Mouse (Mus musculus) urinary bladder, postnatal 14 days (tissue): Measurements from ENCODE around the gene Nfix.
"Not testable (repeated sequence)": the region's sequence is repeated elsewhere in the genome, so short reads cannot be mapped to it uniquely, and the experiment has no call there.

ENCODE experiments used
- DNase-seq: peaks from one replicate; pipeline ENCODE4 v3.0.0; 2021; ENCODE audit warnings: low spot score

Nfix gene

DNA sequence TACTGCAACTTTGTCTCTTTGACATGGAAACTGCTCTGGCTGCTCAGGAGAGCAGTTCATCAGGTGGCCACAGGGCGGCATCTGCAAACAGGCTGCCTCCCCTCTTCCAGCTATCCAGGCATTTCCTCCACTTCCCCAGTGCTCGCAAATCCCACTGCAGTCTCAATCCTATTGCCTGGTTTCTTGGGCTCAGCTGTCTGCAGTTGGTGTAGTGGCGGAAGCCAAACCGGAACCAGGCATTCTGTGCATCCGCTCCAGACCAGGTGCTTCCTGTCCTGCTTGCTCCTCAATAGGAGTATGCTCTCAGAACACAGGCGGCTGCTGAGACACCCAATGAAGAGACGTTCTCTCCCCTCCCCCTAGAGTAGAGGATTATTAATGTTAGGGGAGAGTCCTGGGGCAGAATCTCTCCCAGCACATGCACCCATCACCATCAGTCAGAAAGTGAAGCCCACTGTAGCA is 100.3 kb downstream of the Nfix start:
- DNase-seq = peak; percentile 53

DNA sequence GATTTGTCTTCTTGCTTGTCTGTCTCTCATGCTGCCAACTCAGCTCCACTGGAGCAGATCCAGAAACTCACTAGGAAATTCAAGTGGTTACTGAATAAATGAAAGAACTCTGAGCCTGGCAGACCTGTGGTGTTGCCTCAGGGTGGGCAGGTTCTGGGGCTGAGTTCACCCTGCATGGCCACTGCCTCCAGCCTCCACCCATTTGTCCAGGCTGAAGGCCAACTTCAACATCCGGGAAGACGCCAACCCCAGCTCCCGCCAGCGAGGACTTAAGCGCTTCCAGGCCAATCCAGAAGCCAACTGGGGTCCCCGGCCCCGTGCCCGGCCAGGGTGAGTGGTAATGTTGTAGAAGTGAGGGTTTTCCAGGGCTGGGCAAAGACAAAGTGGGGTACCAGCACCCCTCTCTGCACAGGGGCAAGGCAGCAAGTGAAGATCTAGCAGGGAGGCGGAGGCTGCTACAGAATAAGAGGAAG is 101.2 kb downstream of the Nfix start:
- DNase-seq = peak; percentile 68

DNA sequence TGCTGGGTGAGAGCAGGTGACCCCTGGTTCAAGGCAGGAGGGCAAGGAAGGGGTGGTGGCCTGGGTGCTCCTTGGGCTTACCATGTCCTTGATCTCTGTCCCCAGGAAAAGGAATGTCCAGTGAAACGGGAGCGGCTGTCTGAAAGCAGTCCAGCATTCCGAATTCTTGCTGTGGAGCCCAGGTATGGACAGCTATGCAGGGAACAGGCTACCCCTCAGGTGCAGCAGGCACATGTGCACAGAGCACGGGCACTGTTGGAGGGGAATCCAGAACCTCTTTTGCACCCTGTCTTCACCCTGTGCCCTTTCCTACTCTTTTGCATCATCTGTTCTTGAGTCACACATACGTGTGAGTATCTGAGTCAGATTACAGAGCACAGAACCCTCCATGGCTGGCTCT is 101.9 kb downstream of the Nfix start:
- DNase-seq = no peak

DNA sequence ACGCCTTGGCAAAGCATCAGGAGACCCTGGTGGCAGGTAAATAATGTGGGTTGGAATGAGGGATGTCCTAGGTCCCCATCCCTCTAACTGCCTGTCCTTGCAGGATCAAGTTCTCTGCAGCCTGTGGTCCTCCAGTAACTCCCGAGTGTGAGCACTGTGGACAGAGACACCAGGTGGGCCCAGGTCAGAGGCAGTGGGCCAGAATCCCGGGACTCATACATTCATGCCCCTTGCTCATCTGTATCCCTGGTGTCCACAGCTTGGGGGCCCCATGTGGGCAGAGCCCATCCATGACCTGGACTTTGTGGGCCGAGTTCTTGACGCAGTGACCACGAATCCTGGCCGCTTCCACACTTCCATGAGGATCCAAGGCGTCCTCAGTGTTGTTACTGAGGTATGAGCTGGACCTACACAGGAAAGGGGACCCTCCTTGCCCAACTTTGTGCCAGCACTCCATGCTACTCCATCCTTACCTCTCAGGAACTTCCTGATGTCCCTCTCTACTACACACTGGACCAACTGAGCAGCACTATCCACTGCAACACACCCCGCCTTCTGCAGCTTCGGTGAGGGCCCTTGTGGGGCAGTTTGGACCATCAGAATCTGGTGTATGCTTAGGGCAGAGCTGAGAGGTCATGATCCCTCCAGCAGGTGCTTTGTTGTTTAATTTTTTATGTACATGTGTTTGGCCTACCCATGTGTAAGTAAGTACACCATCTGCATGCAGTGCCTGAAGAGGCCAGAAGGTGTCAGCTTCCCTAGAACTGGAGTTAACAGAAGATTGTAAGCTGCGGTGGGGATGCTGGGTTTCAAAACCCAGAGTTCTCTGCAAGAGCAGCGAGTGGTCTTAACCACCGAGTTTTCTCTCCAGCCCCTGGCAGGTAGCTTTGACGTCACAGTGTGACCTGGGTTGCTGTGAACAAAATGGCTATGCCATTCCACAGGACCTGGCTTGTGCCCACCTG is 102.7 kb downstream of the Nfix start:
- peak; percentile 48 for DNase-seq

DNA sequence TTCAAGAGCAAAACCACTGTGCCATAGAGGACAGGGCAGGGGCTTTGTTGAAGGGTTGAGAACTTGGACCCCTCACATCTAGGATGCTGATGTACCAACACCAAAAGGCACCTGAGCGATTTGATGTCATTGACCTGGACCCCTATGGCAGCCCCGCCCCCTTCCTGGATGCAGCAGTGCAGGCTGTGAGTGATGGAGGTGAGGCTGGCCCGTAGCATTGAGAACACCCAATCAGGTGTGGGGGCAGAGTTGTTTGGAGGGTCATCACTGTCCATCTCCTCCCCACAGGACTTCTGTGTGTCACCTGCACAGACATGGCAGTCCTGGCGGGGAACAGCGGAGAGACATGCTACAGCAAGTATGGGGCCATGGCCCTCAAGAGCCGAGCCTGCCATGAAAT is 105.0 kb downstream of the Nfix start:
- DNase-seq = no peak

DNA sequence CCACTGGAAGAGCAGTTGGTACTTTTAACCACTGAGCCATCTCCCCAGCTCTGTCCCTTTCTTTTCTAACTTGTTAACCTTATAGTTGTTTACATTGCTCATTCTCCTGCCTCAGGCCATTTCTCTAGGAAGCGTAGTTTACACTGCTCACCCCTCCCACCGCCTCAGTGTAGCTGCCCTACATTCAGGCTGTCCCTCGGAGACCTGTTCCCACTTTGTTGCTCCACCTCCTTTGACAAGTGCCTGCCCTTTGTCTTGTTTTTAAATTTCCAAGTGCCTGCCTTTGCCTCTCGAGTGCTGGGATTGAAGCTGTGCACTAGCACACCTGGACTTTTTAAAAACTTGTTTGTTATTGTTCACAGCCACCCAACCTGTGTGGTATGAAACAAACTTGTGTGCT is 106.8 kb downstream of the Nfix start:
- DNase-seq = no peak

DNA sequence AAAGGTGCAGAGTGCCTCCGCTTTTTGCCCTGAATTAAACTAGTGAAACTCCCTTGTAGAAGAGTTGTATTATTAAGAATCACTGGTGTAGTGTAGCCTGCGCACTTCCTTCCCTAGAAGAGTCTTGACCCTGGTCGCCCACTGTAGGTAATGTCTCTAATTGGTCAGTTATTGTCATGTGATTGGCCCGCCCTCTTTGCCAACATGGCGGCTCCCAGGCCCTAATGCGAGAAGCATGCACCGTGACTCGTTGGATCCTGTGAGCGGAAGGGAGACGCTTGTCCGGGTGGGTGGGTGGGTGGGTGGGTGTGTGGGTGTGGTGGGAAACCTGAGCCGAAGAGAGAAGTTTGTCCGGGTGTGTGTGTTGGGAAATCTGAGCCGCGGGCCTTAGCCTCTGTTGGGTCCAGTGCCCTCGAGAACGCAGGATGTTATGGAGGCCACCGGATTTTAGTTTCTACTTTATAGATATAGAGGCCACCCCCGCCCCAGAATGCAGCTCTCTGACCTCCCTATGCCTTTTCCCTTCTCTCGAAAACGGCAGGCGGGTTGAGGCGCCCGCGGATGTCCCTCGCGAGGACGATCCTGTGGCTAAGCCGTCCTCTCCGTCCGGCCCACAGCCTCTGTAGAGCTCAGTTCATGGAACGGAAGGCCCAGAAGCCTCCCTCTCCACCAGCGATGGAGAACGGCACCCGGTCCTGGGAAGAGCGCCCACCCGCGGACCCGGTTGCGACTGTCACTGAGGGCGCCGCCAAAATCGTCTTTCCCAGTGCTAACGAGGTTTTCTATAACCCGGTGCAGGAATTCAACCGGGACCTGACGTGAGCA is 110.8 kb downstream of the Nfix start:
- peak; percentile 88 for DNase-seq

DNA sequence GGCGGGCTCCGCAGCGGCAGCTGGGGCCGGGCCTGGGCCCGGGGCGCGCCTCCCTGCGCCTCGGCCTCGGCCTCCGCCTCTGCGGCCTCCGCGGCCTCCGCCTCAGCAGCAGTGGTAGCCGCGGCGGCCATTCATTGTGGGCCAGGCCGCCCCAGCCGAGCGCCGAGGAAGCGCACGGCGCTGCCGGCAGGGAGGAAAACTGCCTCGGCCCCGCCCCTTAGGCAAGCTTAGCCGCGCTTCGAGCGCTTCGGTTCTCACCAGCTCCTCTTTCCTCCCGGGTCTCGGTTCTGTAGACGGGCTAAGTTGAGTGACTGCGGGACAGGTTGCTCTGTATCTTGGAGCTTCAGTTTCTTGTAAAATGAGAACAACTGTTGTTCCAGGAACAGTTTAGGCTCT is 112.4 kb downstream of the Nfix start, which contains the start of gene Nacc1:
TSS of gene Nacc1 (minus strand) at position 158 of the 396 bp plus-strand sequence.
- peak; percentile 90 for DNase-seq

DNA sequence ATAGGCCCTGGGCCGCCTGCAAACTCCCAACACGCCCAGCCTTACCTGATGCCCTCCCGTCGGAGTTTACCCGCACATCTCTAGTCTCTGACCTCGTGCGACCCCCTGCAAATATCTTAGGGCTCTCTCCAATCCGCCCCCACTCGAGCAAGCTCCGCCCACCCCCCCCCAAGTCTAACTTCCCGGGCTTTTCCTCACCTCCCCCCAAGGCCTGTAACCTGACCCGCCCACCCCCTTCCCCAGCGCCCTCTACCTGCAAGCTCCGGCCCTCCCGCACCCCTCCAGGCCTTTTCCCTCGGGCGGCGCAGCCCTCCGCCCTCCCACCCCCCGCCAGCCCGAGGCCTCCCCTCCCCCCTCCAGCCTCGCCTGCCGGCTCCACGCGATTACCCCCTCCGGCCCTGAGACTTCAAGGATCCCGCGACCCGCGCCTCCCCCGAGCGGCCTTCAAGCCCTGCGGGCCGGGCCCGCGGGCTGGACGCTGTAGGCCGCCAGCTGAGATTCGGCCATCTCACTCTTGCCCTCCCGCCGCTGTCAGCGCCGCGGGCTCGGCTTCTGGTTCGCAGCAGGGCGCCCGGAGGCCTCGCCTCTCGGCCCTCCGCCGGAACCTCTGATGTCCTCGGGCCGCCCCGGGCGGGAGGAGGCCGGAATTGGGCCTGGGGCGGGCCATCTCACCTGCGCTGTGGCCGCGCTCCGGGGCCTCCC is 113.0 kb downstream of the Nfix start:
- peak; percentile 33 for DNase-seq

DNA sequence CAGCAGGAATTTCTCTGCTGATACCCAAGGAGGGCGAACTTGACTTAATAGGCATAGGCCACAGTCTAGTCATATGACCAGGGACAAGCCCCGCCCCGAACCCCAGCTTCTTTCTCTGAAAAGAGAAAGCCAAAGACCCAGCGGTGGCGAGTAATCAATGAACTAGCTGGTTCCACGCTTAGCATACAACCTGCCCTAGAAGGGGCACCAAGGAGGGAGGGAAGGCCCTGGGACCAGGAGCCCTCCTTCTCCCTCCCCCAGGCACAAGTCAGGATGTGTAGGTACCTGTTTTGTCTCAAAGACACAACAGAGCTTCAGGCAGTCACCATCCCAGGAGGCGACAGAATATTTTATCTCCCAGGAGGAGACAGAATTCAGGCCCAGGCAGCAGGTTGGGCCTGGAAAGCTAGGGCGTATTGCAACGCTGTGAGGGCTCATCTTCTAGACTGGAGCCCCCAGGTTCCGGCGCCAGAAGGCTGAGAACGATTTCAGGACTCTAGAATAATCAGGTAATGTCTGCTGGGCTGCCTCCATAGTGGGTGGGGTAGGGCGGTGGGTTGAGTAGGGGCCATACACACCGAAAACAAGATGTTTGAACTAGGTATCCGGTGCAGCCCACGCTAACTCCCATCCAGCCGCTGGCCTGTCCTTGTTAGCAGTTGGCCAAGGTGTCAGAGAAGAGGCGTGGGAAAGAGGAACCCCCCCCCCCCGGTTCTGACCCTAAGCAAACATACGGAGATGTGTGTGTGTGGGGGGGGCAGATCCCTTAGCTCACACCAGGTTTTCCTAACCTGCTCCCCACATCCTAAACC is 113.7 kb downstream of the Nfix start, which contains the start of gene Trmt1:
TSS of gene Trmt1 (plus strand) at position 117 of the 812 bp plus-strand sequence.
- DNase-seq = no peak

DNA sequence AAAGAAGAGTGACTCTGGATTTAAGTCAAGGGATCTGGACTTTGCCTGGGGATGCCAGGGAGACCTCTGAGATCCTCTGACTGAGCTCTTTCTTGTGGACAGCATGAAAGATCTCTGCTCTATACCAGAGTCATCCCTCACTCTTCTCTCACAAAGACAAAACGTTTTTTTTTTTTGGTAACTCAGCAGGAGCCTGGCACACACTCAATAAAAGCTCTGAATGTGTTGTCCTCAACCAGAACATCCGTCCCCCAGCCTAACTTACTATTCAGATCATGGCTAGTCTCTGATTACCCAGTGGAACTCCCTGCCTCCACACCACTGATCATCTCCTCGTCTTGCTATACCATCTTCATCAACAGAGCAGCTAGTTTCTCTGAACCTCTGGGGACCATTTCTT is 115.6 kb downstream of the Nfix start:
- DNase-seq = no peak

DNA sequence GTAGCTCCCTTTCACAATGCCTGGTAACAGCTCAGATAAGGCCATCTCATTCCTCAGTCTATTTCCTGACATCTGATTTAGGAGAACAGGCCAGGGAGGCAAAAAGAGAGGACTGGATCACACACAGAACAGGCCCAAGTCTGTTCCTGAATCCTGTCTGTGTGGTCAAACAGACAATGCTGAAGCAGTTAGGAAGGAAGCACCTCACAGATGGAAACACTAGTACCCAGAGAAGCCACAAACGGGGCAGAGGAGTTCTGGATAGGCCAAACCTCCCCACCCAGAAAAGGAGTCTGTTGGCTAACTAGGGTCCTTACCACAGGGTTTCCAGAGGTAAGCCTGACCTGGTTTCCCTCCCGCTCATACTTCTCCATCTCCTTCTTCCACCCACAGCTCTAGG is 117.9 kb downstream of the Nfix start:
- no peak for DNase-seq

DNA sequence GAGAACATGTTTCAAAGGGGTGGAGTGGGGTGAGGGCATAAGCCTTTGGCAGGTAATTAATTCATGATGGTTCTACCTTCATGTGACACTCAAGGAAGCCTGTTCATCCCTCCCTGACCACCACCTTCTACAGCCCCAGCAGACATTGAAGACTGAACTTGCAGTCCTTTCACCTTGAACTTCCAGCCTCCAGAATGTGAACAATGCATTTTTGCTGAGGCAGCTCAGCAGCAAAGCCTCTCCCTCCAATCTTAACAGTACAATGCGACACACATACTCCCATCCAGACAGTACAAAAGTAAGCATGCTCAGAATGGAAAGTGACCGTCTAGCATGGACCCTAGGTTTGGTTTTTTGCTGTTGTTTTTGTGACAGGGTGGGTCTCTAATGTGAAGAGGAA is 118.7 kb downstream of the Nfix start:
- no peak for DNase-seq

DNA sequence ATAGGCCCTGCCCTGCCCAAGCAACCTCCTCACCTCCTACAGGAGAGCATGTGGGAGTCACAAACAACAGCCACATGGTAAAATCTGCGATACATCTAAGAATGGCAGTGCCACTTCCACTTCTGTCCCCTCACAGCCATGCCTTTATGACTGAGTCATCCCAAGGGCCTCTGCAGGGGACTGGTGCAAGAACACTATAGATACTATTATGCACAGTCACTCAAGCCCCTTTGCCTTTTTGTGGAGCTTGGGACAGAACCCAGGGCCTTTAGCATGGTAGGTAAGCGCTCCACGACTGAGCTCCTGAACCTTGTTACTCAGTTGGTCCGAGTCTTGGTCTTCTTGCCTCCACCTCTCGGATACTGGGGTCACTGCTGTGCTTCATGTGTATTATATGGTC is 122.8 kb downstream of the Nfix start:
- no peak for DNase-seq

DNA sequence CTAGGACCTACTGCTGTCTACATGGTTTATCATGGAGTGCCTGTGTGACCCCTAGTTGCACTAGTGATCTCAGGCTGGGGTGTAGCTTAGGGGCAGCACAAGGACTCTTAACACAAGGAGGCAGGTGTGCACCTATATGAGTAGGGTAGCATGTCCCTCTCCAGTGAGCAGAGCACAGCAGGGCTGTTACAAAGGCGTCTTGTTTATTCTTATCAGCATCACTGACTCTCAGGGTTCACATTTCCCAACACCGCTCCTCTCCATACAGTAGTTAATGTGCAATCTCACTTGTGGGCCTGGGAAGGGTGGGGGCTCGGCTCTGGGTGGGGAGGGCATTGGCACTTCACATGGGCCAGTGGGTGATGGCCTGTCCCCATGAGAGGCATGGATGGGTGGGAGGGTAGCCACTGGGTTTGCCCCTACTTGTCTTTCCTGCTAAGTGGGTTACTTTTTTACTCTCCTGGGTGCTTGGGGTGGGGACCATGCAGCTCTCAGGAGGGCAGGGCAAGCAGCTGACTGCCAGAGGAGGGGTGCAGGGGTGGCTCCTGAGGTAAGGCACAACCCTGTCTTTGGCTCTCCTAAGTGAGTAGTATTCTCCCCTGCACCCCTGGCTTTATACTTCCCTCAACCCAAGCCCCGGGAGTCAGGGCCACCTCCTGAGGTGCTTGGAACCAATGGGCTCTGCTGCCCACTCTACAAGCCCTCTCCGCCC is 129.7 kb downstream of the Nfix start:
- not testable (repeated sequence) for DNase-seq

DNA sequence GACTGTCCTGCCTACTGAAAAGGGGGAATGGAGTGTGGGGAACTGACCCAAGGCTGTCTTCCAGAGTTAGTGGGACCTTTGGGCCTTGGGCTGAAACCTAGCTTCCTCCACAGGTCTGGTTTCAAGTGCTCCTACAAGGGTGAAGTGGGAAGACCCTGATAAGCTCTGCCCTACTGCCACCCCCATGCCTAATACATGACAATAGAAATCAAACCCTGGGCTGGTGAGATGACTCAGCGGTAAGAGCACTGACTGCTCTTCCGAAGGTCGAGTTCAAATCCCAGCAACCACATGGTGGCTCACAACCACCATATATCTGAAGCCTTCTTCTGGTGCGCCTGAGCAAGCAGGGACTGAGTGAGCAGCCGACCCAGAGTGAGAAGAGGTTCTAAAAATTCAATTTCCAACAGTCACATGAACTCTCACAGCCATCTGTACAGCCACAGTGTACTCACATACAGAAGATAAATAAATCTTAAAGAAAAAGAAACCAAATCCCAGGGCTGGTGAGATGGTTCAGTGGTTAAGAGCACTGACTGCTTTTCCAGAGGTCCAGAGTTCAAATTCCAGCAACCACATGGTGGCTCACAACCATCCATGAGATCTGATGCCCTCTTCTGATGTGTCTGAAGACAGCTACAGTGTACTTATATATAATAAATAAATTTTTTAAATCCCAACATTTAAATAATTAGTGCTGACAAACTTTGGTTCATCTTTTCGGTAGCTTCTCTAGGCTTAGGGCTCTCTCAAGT is 131.2 kb downstream of the Nfix start:
- no peak for DNase-seq

DNA sequence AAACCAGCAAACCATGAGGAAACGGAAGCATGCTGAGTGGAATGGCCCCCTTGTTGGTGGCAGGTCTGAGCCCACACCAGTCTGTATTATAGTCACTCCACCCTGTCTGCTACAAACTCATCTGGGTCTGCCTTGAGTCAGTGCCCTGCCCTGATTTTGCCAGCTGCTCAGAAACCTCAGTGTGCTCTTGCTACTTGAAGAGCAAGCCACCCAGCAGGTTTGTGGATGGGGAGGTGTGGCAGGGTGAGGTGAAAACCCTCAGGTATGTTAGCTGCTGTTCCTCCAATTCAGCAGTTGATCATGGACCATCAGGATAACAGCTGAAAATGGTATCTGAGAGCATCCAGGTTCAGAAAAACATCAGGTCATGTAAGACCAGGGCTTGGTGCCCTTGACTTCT is 132.1 kb downstream of the Nfix start:
- no peak for DNase-seq

DNA sequence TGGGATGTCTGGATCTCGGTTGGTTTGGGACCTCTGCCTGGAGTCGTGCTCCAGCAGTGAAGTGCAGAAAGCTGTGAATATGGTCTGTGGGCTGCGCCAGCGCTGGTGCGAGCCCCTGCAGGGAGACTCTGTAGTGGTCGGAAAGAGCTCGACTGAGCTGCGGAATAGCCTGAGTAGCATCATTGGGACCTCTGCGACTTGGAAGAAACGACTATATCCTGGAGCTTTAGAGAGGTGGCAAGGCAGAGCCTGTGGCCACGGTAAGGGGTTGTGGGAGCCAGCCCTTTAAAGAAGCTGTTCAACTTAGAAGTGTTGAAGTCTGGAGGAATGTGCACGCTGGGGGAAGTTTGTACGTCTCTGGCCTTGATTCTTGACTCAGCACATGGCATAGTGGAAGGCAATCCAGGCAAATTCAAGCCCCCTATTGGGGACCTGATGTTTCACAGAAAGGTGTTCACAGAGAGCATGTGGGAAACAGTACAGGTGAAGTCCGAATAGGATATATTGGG is 134.7 kb downstream of the Nfix start:
- no peak for DNase-seq

DNA sequence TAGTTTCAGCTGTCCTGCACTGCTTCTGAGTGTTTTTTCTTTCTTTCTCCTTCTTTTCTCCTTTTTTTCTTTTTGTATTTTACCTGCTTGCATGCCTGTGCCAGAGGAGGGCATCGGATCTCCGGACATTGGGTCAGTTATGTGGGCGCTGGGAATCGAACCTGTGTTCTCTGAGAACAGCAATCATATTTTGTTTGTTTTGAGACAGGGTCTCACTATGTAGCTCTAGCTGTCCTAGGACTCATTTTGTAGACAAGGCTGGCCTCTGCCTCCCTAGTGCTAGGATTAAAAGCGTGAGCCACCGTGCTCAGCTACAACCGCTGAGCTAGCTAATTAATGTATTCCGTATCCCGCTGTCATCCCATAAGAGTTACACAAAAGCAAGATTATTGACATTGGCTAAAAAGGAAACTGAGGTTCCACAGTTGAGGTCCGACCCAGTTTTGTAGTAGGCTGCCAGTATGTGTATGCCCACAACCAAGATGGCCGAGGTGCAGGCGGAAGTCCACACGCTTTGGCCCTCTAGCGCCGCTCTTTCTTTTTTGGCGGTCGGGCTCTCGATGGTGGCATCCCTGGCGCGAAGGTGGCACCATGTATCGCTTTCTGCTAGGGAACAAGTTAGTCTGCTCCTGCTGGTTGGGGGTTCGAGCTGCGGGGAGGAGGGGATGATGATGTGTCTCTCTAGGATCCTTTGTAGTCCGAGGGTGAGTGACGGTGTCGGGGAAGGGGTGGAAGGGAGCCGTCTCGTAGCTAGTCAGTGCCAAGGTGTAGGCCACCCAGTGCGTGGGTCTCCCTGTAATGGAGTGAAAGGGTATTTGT is 135.4 kb downstream of the Nfix start:
- DNase-seq = peak; percentile 82
